In the genomic region with DNA sequence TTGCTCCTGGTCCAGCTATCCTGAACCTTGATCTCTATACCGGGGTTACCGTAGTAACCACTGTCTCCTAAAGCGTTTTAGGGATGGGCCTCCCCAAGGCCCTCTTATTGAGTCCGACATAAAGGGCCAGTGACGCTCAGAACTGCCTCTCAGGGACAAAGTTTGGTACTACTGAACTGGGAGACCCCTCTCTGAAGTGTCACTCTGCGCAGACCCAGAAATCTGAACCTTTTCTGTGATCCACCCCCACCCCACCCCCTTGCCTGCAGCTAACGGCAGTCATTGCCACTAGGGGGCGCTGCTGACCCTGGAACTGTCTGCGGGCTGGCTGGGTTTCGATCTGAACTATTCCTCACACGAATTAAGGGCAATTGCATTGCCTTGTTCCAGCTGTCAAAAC, we compare ENCODE assay signal across 8 mouse cellular contexts. TPM values are rescaled to one million over a fixed set of nuclear protein-coding genes. Genes with fewer than 3 reads are reported as not detected.
DNase-seq lines count a peak whose midpoint lies in the region; ATAC-seq and TF ChIP-seq lines count a peak whose summit lies in the region.

No protein-coding gene starts in this region.

- no peak overlapping the region for H3K27ac ChIP-seq in liver, embryonic 12.5 days
- H3K27ac ChIP-seq in embryonic fibroblast, embryonic 13.5 days (ENCODE audit: insufficient read depth, low read length): no peak overlapping the region
- no peak overlapping the region for H3K27ac ChIP-seq in heart, embryonic 10.5 days
- no peak overlapping the region for H3K27ac ChIP-seq in kidney, embryonic 14.5 days (ENCODE audit: low read depth, low read length)
- H3K27ac ChIP-seq in midbrain, embryonic 15.5 days: no peak overlapping the region
- no peak overlapping the region for H3K27ac ChIP-seq in testis, adult 2 months (ENCODE audit: control insufficient read depth, insufficient read depth, low read depth, low read length)

- H3K27me3 ChIP-seq in liver, embryonic 12.5 days (replicated peaks): peaks cover 18% of the 10 kb centered on the region; the same call in 1 of the 2 replicates
- peaks cover 22% of the 10 kb centered on the region; the same call in 1 of the 2 replicates for H3K27me3 ChIP-seq in heart, embryonic 10.5 days (ENCODE audit: insufficient read depth, poor library complexity, severe bottlenecking)
- H3K27me3 ChIP-seq in kidney, embryonic 14.5 days (ENCODE audit: control insufficient read depth, insufficient read depth, low read length): peaks cover 12% of the 10 kb centered on the region
- peaks cover 23% of the 10 kb centered on the region for H3K27me3 ChIP-seq in midbrain, embryonic 15.5 days (replicated peaks)
- H3K27me3 ChIP-seq in testis, adult 2 months (ENCODE audit: control insufficient read depth, insufficient read depth, low read length): no peaks in the 10 kb centered on the region

- ATAC-seq in liver, embryonic 12.5 days: no peak
- peak; percentile 67 for ATAC-seq in kidney, embryonic 14.5 days (ENCODE audit: low FRiP score, low TSS enrichment)
- ATAC-seq in midbrain, embryonic 15.5 days (replicated peaks): peak; percentile 62

- no peak overlapping the region for H3K9ac ChIP-seq in liver, embryonic 12.5 days
- no peak overlapping the region for H3K9ac ChIP-seq in kidney, embryonic 14.5 days (ENCODE audit: low read depth, low read length)
- no peak overlapping the region for H3K9ac ChIP-seq in midbrain, embryonic 15.5 days

- no peak for TF ChIP-seq POLR2A in embryonic fibroblast, embryonic 13.5 days (IDR thresholded peaks at IDR 0.05; ENCODE audit: low read depth, low read length)
- no peak for TF ChIP-seq POLR2A in testis, adult 2 months (IDR thresholded peaks at IDR 0.05; ENCODE audit: control insufficient read depth, low read depth, low read length)

- TF ChIP-seq CTCF in embryonic fibroblast, embryonic 13.5 days (IDR thresholded peaks at IDR 0.05; ENCODE audit: borderline replicate concordance, insufficient read depth, low read length): peak; percentile 80
- peak; percentile 91 for TF ChIP-seq CTCF in testis, adult 2 months (IDR thresholded peaks at IDR 0.05; ENCODE audit: control insufficient read depth, insufficient read depth, insufficient replicate concordance, low read depth, low read length)

- H3K4me1 ChIP-seq in liver, embryonic 12.5 days: no peaks in the 10 kb centered on the region
- no peaks in the 10 kb centered on the region for H3K4me1 ChIP-seq in embryonic fibroblast, embryonic 13.5 days (ENCODE audit: control insufficient read depth, insufficient read depth, low read length)
- H3K4me1 ChIP-seq in heart, embryonic 10.5 days: no peaks in the 10 kb centered on the region
- H3K4me1 ChIP-seq in kidney, embryonic 14.5 days (ENCODE audit: control insufficient read depth, insufficient read depth, low read length): no peaks in the 10 kb centered on the region
- peaks cover 17% of the 10 kb centered on the region for H3K4me1 ChIP-seq in midbrain, embryonic 15.5 days
- peaks cover 12% of the 10 kb centered on the region for H3K4me1 ChIP-seq in testis, adult 2 months (ENCODE audit: control insufficient read depth, insufficient read depth, low read length)

- intact Hi-C loops in left cerebral cortex, postnatal 4 days (cut with DNase I): loop anchor here (10.0 kb wide), 1 partner anchor 1700 kb away; the partner anchor contains the start of gene Tmem132b

- no peaks in the 10 kb centered on the region; the same call in 1 of the 2 replicates for H3K9me3 ChIP-seq in liver, embryonic 12.5 days (replicated peaks)
- H3K9me3 ChIP-seq in heart, embryonic 10.5 days: peaks cover 5% of the 10 kb centered on the region; the same call in 1 of the 2 replicates
- no peaks in the 10 kb centered on the region for H3K9me3 ChIP-seq in kidney, embryonic 14.5 days (ENCODE audit: control insufficient read depth, low read length)
- H3K9me3 ChIP-seq in midbrain, embryonic 15.5 days: no peaks in the 10 kb centered on the region

- no peak overlapping the region for H3K4me2 ChIP-seq in liver, embryonic 12.5 days
- H3K4me2 ChIP-seq in kidney, embryonic 14.5 days (replicated peaks; ENCODE audit: low read depth, low read length): peak overlapping the region; percentile 11; the same call in 1 of the 2 replicates
- no peak overlapping the region for H3K4me2 ChIP-seq in midbrain, embryonic 15.5 days

- H3K4me3 ChIP-seq in liver, embryonic 12.5 days: no peak overlapping the region
- no peak overlapping the region for H3K4me3 ChIP-seq in embryonic fibroblast, embryonic 13.5 days (ENCODE audit: insufficient read depth, low read length)
- 0 out of 2 replicates have a peak overlapping the region, but pooled peaks have one; percentile 13 for H3K4me3 ChIP-seq in heart, embryonic 10.5 days
- H3K4me3 ChIP-seq in kidney, embryonic 14.5 days (ENCODE audit: low read length): no peak overlapping the region
- no peak overlapping the region for H3K4me3 ChIP-seq in midbrain, embryonic 15.5 days
- peak overlapping the region; percentile 26; the same call in 1 of the 2 replicates for H3K4me3 ChIP-seq in testis, adult 2 months (ENCODE audit: control insufficient read depth, low read depth, low read length)

- DNase-seq in liver: peak; percentile 58
- peak; percentile 81 for DNase-seq in heart, embryonic 10.5 days (ENCODE audit: low spot score)
- DNase-seq in left cerebral cortex, postnatal 4 days: peak; percentile 91

- 8% methylated on average over 11 of the region's 11 CpGs for WGBS in liver, embryonic 12.5 days (ENCODE audit: insufficient replicate concordance)
- 9% methylated on average over 11 of the region's 11 CpGs for WGBS in heart, embryonic 10.5 days
- 5% methylated on average over 11 of the region's 11 CpGs for WGBS in kidney, embryonic 14.5 days
- 3% methylated on average over 11 of the region's 11 CpGs for WGBS in midbrain, embryonic 15.5 days

- H3K36me3 ChIP-seq in liver, embryonic 12.5 days: no peaks in the 10 kb centered on the region
- no peaks in the 10 kb centered on the region for H3K36me3 ChIP-seq in heart, embryonic 10.5 days
- H3K36me3 ChIP-seq in kidney, embryonic 14.5 days (ENCODE audit: control insufficient read depth, insufficient read depth, low read length): no peaks in the 10 kb centered on the region
- H3K36me3 ChIP-seq in midbrain, embryonic 15.5 days (replicated peaks): no peaks in the 10 kb centered on the region
- H3K36me3 ChIP-seq in testis, adult 2 months (ENCODE audit: control insufficient read depth, insufficient read depth, low read length): no peaks in the 10 kb centered on the region

RNA-seq across cellular contexts. Expression of gene Tmem132c, which starts 6.4 kb away (rescaled TPM):
- polyA plus RNA-seq in liver, embryonic 12.5 days (2016; fragmentation: Nextera tagmentation; extraction: Ambion mirVana): 0.27 and 0.57 TPM in 2 replicates
- polyA plus RNA-seq in embryonic fibroblast, embryonic 13.5 days (2011; ENCODE audit: insufficient read length, low read depth, missing spikeins): 0.35 TPM in 2 replicates
- 6.3 and 11.9 TPM in 2 replicates for polyA plus RNA-seq in heart, embryonic 10.5 days (2016; fragmentation: Nextera tagmentation; extraction: Ambion mirVana)
- 0.71 and 0.77 TPM in 2 replicates for polyA plus RNA-seq in kidney, embryonic 14.5 days (2014; fragmentation: Nextera tagmentation; extraction: Ambion mirVana)
- total RNA-seq in left cerebral cortex, postnatal 4 days (2021): 10 to 100 TPM; 10.4 to 11.6 TPM
- 11.5 and 13.3 TPM in 2 replicates for polyA plus RNA-seq in midbrain, embryonic 15.5 days (2015; fragmentation: Nextera tagmentation; extraction: Ambion mirVana)
- polyA plus RNA-seq in testis, adult 2 months (2012; rRNA removed): 0.20 and 0.26 TPM in 2 replicates

Comparison
In these comparisons a context has a peak if more than half of its experiments do, and no peak if none do; other contexts are left out.
1. H3K4me3 ChIP-seq: peak in heart, embryonic 10.5 days (single experiment) and testis, adult 2 months (single experiment); none in liver, embryonic 12.5 days (single experiment), embryonic fibroblast, embryonic 13.5 days (single experiment), kidney, embryonic 14.5 days (single experiment) and midbrain, embryonic 15.5 days (single experiment).
2. Peak in every context shown above with its lines, with median percentiles within 50 percentile points of each other: DNase-seq.